Comparison of ENCODE assay signal across 8 mouse cellular contexts in genomic region chr13:114964233-114964632, GRCm38 (mm10). TPM values are rescaled to one million over a fixed set of nuclear protein-coding genes. Genes with fewer than 3 reads are reported as not detected.
A peak's percentile ranks its signal among the peaks of the same experiment; 100 is the strongest.
DNase-seq lines count a peak whose midpoint lies in the region; ATAC-seq lines count a peak whose summit lies in the region.

No protein-coding gene starts in this region.

- H3K4me3 ChIP-seq in hindbrain, embryonic 15.5 days = no peak overlapping the region

- DNase-seq in R1 (ENCODE audit: low read depth, low spot score) = peak; percentile 74
- DNase-seq in cerebellum, postnatal 14 days = peak; percentile 90 to 91
- DNase-seq in gastrocnemius, adult 18-20 months (ENCODE audit: low spot score) = peak; percentile 68
- peak; percentile 74 to 86 for DNase-seq in layer of hippocampus, postnatal 25 days (ENCODE audit: extremely low spot score in 1 of 2, low spot score in 1 of 2)
- DNase-seq in lung, postnatal 25 days (ENCODE audit: low spot score) = peak; percentile 81
- DNase-seq in retina, postnatal 7 days (ENCODE audit: low read depth, low spot score) = peak; percentile 57
- DNase-seq in thymus, postnatal 4 days = peak; percentile 79

- H3K9me3 ChIP-seq in hindbrain, embryonic 15.5 days = no peaks in the 10 kb centered on the region

- 36% methylated on average over 2 of the region's 2 CpGs for WGBS in hindbrain, embryonic 15.5 days

- no peaks in the 10 kb centered on the region for H3K4me1 ChIP-seq in hindbrain, embryonic 15.5 days (replicated peaks)

- no peaks in the 10 kb centered on the region for H3K27me3 ChIP-seq in hindbrain, embryonic 15.5 days

- H3K4me2 ChIP-seq in hindbrain, embryonic 15.5 days = no peak overlapping the region

- no peak overlapping the region for H3K27ac ChIP-seq in hindbrain, embryonic 15.5 days (replicated peaks)

- peak; percentile 93 for ATAC-seq in hindbrain, embryonic 15.5 days (ENCODE audit: low FRiP score, low read depth)

- no peak overlapping the region for H3K9ac ChIP-seq in hindbrain, embryonic 15.5 days

- H3K36me3 ChIP-seq in hindbrain, embryonic 15.5 days = no peaks in the 10 kb centered on the region

RNA-seq across cellular contexts. Expression of gene Itga2, which starts 32.3 kb away (rescaled TPM):
- total RNA-seq in gastrocnemius, adult 18-20 months (2021) = under 1 TPM; 0.33 to 0.43 TPM
- polyA plus RNA-seq in hindbrain, embryonic 15.5 days (2015; fragmentation: Nextera tagmentation; extraction: Ambion mirVana) = 1.6 and 2.1 TPM in 2 replicates
- total RNA-seq in layer of hippocampus, postnatal 25 days (2021) = under 1 TPM; 0.09 to 0.12 TPM
